Mouse (Mus musculus) thymus, adult 2 months (tissue): ENCODE results near the gene Pwwp2b.

Source experiments
- CTCF ChIP-seq: fragments of 200-500 bp; IDR thresholded peaks from 2 replicates; pipeline ENCODE4 v1.5.1; 2012; ENCODE audit warnings: mild to moderate bottlenecking, control low read depth, low read length, moderate library complexity, borderline replicate concordance; ENCODE audit not compliant: control insufficient read depth, poor library complexity, insufficient read depth; ENCODE audit errors: extremely low read depth
- POLR2A ChIP-seq: fragments of 200-500 bp; IDR thresholded peaks from 2 replicates; pipeline ENCODE4 v1.6.1; 2012; ENCODE audit warnings: mild to moderate bottlenecking, low read length, control low read depth, moderate library complexity; ENCODE audit not compliant: control insufficient read depth, poor library complexity, insufficient read depth; ENCODE audit errors: extremely low read depth

DNA sequence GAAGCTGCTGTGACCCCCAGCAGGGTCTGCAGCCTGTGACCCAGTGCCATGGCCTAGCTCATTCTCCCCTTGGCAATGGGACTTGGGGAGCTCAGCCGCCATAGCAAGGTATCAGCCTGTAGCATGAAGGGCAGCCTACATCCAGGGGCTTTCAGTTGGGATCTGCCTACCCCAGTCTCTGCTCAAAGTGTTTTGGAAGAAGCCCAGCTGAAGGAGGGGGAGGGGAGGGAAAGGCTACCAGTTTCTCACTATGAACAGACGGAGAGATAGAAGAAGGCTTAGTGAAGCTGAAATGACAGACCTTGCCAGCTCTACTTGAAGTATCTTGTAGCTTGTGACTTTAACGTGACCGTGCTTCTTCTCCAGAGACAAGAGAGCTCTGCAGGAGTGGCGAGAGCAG lies 18.4 kb upstream of the Pwwp2b start:
- no peak for TF ChIP-seq CTCF
- no peak for TF ChIP-seq POLR2A
